Mouse (Mus musculus) intestine, embryonic 16.5 days (tissue): ENCODE measurements at regions not wholly inside any gene's neighbourhood (a gene's known extent, or its start where the extent isn't known, plus 50 kb on each side); places are given as distances from the start of the nearest gene placed in this dataset.
"Not testable (repeated sequence)": the region's sequence is repeated elsewhere in the genome, so short reads cannot be mapped to it uniquely, and the experiment has no call there.

Experiments used
- ATAC-seq: fragments of 200-750 bp; cut with Nextera tagmentation; 2 replicates; pipeline ENCODE4 v1.8.0; 2017; ENCODE audit warnings: moderate TSS enrichment, moderate library complexity
- H3K27ac ChIP-seq: fragments of 300-500 bp; sonication (generic); 2 replicates; pipeline ENCODE4 v1.5.1; 2014; ENCODE audit warnings: mild to moderate bottlenecking, low read length
- H3K27me3 ChIP-seq: fragments of 300-500 bp; sonication (generic); replicated peaks from 2 replicates; pipeline ENCODE4 v1.6.1; 2014; ENCODE audit warnings: low read length, control low read depth, mixed read lengths; ENCODE audit not compliant: control insufficient read depth, insufficient read depth
- H3K36me3 ChIP-seq: fragments of 300-500 bp; sonication (generic); 2 replicates; pipeline ENCODE4 v1.6.1; 2014; ENCODE audit warnings: low read length, control low read depth; ENCODE audit not compliant: control insufficient read depth, insufficient read depth
- H3K4me1 ChIP-seq: fragments of 300-500 bp; sonication (generic); 2 replicates; pipeline ENCODE4 v1.6.1; 2014; ENCODE audit warnings: low read length, control low read depth, mixed read lengths; ENCODE audit not compliant: control insufficient read depth, insufficient read depth
- H3K4me2 ChIP-seq: fragments of 300-500 bp; sonication (generic); 2 replicates; pipeline ENCODE4 v1.6.1; 2014; ENCODE audit warnings: low read depth, low read length, control low read depth
- H3K4me3 ChIP-seq: fragments of 300-500 bp; sonication (generic); 2 replicates; pipeline ENCODE4 v1.5.1; 2014; ENCODE audit warnings: mild to moderate bottlenecking, low read length
- H3K9ac ChIP-seq: fragments of 300-500 bp; sonication (generic); 2 replicates; pipeline ENCODE4 v1.6.1; 2014; ENCODE audit warnings: low read depth, low read length
- H3K9me3 ChIP-seq: fragments of 300-500 bp; sonication (generic); 2 replicates; pipeline ENCODE4 v1.6.1; 2016; ENCODE audit warnings: low read length, control low read depth; ENCODE audit not compliant: control insufficient read depth
- WGBS: fragments of 180-500 bp; shearing (Covaris S2); extraction: QIAGEN DNeasy Blood & Tissue Kit; methylation state at CpG from one replicate; pipeline ENCODE4 v1.1.7; 2014; 5-methylcytosine and 5-hydroxymethylcytosine counted together

DNA sequence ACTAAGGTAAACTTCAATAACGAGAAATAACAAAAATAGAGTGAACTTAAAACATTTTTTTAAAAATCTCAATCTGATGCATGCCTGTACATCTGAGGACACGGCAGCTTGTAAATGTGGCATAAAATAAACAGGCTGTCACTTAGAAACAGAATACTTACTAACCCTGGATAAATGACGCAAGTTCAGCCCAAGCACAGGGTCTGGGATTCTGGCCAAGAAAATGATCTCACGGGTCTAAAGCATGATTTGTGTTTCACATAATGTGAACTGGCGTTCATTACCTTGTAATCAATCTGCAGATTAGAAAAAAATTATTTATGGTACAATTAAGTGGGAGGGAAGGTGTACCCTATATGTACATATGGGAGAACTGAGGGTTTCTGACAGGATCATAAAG lies 512.1 kb upstream of the Vrk2 start:
- Histone ChIP-seq H3K9ac (no peak overlapping the region), H3K27me3 (no peaks in the 10 kb centered on the region), H3K4me1 (no peaks in the 10 kb centered on the region), H3K4me2 (no peak overlapping the region), H3K4me3 (no peak overlapping the region), H3K36me3 (no peaks in the 10 kb centered on the region), H3K27ac (no peak overlapping the region), H3K9me3 (no peaks in the 10 kb centered on the region)
- no peak for ATAC-seq
- 33% methylated on average over 5 of the region's 5 CpGs for WGBS

DNA sequence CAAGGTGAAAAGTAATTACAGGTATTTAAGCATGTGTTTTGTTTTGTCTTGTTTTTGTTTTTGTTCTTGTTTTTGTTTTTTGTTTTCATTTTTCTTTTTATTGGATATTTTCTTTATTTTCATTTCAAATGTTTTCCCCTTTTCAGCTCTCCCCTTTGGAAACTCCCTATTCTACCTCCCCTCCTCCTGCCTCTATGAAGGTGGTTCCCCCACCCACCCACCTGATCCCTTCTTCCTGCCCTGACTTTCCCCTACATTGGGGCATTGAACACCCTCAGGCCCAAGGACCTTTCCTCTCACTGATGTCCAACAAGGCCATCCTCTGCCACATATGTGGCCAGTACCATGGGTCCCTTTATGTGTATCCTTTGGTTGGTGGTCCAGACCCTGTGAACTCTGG lies 509.1 kb upstream of the Vrk2 start:
- no peak for ATAC-seq
- Histone ChIP-seq H3K4me2 (no peak overlapping the region), H3K4me1 (no peaks in the 10 kb centered on the region), H3K27me3 (no peaks in the 10 kb centered on the region), H3K9ac (no peak overlapping the region), H3K36me3 (no peaks in the 10 kb centered on the region), H3K4me3 (no peak overlapping the region), H3K27ac (no peak overlapping the region), H3K9me3 (no peaks in the 10 kb centered on the region)

DNA sequence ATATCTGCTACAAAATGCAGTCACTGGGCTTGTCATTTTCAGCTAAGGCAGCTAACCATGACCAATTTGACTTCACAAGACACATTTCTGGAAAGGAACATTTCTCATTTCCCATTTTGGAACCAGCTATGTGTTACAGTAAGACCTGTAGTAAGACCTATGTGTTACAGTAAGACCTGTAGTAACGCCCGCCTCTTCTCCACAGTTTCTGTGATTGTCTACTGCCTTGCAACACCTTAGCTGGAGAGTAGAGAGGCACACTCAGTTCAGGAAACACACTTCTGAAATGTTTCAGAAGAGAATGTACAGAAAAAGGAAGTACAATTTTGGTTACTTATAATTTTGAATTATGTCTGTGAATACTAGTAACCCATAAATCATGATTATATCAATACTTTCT lies 508.2 kb upstream of the Vrk2 start:
- H3K4me1 ChIP-seq = no peaks in the 10 kb centered on the region
- ATAC-seq = no peak
- no peaks in the 10 kb centered on the region for H3K36me3 ChIP-seq
- H3K4me2 ChIP-seq = no peak overlapping the region
- H3K27me3 ChIP-seq = no peaks in the 10 kb centered on the region
- H3K9me3 ChIP-seq = no peaks in the 10 kb centered on the region
- no peak overlapping the region for H3K4me3 ChIP-seq
- H3K27ac ChIP-seq = no peak overlapping the region
- 90% methylated on average over 2 of the region's 2 CpGs for WGBS
- no peak overlapping the region for H3K9ac ChIP-seq

DNA sequence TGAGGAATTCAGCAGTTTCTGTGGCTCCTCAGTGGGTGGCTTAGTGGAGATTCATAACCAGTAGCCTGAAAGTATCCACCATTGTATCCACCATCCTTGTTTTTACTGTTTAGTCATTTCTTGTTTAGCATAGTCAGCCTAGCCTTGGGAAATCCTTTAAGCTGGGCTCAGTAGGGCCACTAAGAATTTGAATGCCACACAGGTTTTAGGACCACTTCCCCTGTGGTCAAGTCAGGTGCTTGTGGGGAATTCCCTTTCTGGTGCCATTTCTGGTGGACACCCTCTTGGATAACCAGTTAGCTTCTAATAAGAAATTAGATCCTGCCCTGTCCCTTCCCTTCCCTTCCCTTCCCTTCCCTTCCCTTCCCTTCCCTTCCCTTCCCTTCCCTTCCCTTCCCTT lies 502.8 kb upstream of the Vrk2 start:
- H3K27ac ChIP-seq = no peak overlapping the region
- no peaks in the 10 kb centered on the region for H3K27me3 ChIP-seq
- H3K9ac ChIP-seq = no peak overlapping the region
- no peak overlapping the region for H3K4me2 ChIP-seq
- no peaks in the 10 kb centered on the region for H3K9me3 ChIP-seq
- ATAC-seq = no peak
- H3K4me3 ChIP-seq = no peak overlapping the region
- H3K36me3 ChIP-seq = no peaks in the 10 kb centered on the region
- H3K4me1 ChIP-seq = no peaks in the 10 kb centered on the region

- ATAC-seq, H3K4me1 ChIP-seq, H3K27ac ChIP-seq, H3K36me3 ChIP-seq, H3K27me3 ChIP-seq, H3K9me3 ChIP-seq, H3K4me2 ChIP-seq, H3K9ac ChIP-seq, H3K4me3 ChIP-seq: not testable (repeated sequence)
Measured at GRCm38 (mm10) chr11:27095460-27095859, 501.7 kb upstream of the Vrk2 start.

GRCm38 (mm10) chr11:27086516-27086915 lies 492.7 kb upstream of the Vrk2 start:
- H3K27me3 ChIP-seq = no peaks in the 10 kb centered on the region
- no peaks in the 10 kb centered on the region for H3K4me1 ChIP-seq
- 75% methylated on average over 1 of the region's 1 CpGs for WGBS
- no peak for ATAC-seq
- no peak overlapping the region for H3K9ac ChIP-seq
- no peak overlapping the region for H3K4me2 ChIP-seq
- no peaks in the 10 kb centered on the region for H3K9me3 ChIP-seq
- no peak overlapping the region for H3K4me3 ChIP-seq
- H3K27ac ChIP-seq = no peak overlapping the region
- no peaks in the 10 kb centered on the region for H3K36me3 ChIP-seq

- H3K4me1 ChIP-seq = no peaks in the 10 kb centered on the region
- ATAC-seq = no peak
- no peak overlapping the region for H3K4me3 ChIP-seq
- H3K9ac ChIP-seq = no peak overlapping the region
- no peaks in the 10 kb centered on the region for H3K9me3 ChIP-seq
- no peak overlapping the region for H3K4me2 ChIP-seq
- no peak overlapping the region for H3K27ac ChIP-seq
- no peaks in the 10 kb centered on the region for H3K27me3 ChIP-seq
- H3K36me3 ChIP-seq = no peaks in the 10 kb centered on the region
Measured at GRCm38 (mm10) chr11:27081188-27081587, 487.4 kb upstream of the Vrk2 start.

- Histone ChIP-seq H3K4me3 (no peak overlapping the region), H3K27me3 (no peaks in the 10 kb centered on the region), H3K4me1 (no peaks in the 10 kb centered on the region), H3K36me3 (no peaks in the 10 kb centered on the region), H3K27ac (no peak overlapping the region), H3K4me2 (no peak overlapping the region), H3K9ac (no peak overlapping the region), H3K9me3 (no peaks in the 10 kb centered on the region)
- ATAC-seq = no peak
Measured at GRCm38 (mm10) chr11:27070381-27070780, 476.6 kb upstream of the Vrk2 start.

DNA sequence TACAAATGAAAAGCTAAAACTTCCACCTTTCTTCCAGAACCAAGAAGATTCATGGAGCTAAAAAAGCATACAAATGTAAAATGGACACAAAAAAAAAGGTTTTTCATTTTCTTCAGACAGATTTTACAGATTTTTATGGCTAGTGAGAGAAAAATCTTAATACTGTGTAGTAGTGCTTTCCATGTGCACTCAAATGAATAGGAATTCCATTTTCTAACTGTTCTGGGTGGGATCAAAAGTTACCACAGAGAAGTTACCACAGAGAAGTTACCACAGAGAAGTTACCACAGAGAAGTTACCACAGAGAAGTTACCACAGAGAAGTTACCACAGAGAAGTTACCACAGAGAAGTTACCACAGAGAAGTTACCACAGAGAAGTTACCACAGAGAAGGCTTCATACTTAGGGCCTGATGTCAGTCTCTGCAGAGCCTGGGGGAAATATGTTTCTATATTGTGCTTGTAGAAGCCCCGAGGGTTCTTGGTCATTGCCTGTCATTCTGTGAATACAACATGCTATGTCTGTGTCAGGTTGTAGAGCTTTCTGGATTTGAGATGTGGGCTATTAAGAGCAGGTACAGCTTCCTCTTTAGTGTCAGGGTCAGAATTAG lies 433.5 kb upstream of the Vrk2 start:
- no peak overlapping the region for H3K4me2 ChIP-seq
- no peaks in the 10 kb centered on the region for H3K9me3 ChIP-seq
- no peak overlapping the region for H3K4me3 ChIP-seq
- H3K27ac ChIP-seq = no peak overlapping the region
- ATAC-seq = no peak
- H3K36me3 ChIP-seq = no peaks in the 10 kb centered on the region
- H3K9ac ChIP-seq = no peak overlapping the region
- H3K27me3 ChIP-seq = no peaks in the 10 kb centered on the region
- no peaks in the 10 kb centered on the region for H3K4me1 ChIP-seq
- WGBS = 84% methylated on average over 1 of the region's 1 CpGs

GRCm38 (mm10) chr11:27025500-27025899 lies 431.7 kb upstream of the Vrk2 start:
- 85% methylated on average over 2 of the region's 2 CpGs for WGBS
- ATAC-seq = no peak
- no peak overlapping the region for H3K9ac ChIP-seq

More at GRCm38 (mm10) chr11:27025500-27025899, 431.7 kb upstream of the Vrk2 start:
- H3K4me1 ChIP-seq = no peaks in the 10 kb centered on the region
- no peak overlapping the region for H3K27ac ChIP-seq
- no peaks in the 10 kb centered on the region for H3K9me3 ChIP-seq
- H3K27me3 ChIP-seq = no peaks in the 10 kb centered on the region
- H3K4me2 ChIP-seq = no peak overlapping the region
- H3K4me3 ChIP-seq = no peak overlapping the region
- no peaks in the 10 kb centered on the region for H3K36me3 ChIP-seq
